In genomic region chr5:124091951-124092406, GRCm38 (mm10) we compare ENCODE assay signal across 15 mouse cellular contexts. TPM values are rescaled to one million over a fixed set of nuclear protein-coding genes. Genes with fewer than 3 reads are reported as not detected.
A peak's percentile ranks its signal among the peaks of the same experiment; 100 is the strongest.
DNase-seq lines count a peak whose midpoint lies in the region; ATAC-seq and TF ChIP-seq lines count a peak whose summit lies in the region.
"Had no signal": no experiment of that assay in that cellular context is flagged by ENCODE, and none has a peak within 500 bp of the region (broad histone marks: within the 10 kb centered on the region; RNA-seq: fewer than 3 reads in every experiment).

No protein-coding gene starts in this region.

- H3K9ac ChIP-seq in intestine, postnatal 0 days (ENCODE audit: low read depth, low read length), result no peak overlapping the region
- H3K9ac ChIP-seq: midbrain, embryonic 13.5 days; neural tube, embryonic 13.5 days had no signal

- peak overlapping the region; percentile 25; the same call in 1 of the 2 replicates for H3K4me2 ChIP-seq in intestine, postnatal 0 days (replicated peaks; ENCODE audit: low read depth)
- H3K4me2 ChIP-seq: midbrain, embryonic 13.5 days; neural tube, embryonic 13.5 days had no signal

- DNase-seq in gastrocnemius, adult 2 months, result no peak
- DNase-seq in gastrocnemius, adult 8-10 months (ENCODE audit: low spot score in 2 of 2), result no peak
- DNase-seq in R1 (ENCODE audit: low read depth, low spot score), result peak; percentile 67
- no peak for DNase-seq in urinary bladder, postnatal 4 days (ENCODE audit: low spot score in 2 of 2)
- DNase-seq: adrenal gland, postnatal 36 days; B cell, adult 2 months; kidney, adult 2 months; right cerebral cortex, adult 18-20 months; thymus, adult 18-20 months had no signal

- TF ChIP-seq POLR2A in small intestine, adult 2 months (IDR thresholded peaks at IDR 0.05; ENCODE audit: low read depth, low read length), result no peak

- H3K27ac ChIP-seq in gastrocnemius, adult 2 months, result peak overlapping the region; percentile 28; the same call in 1 of the 2 replicates
- peak overlapping the region; percentile 68 for H3K27ac ChIP-seq in intestine, postnatal 0 days (ENCODE audit: low read depth, low read length)
- peak overlapping the region; percentile 89 for H3K27ac ChIP-seq in small intestine, adult 2 months (ENCODE audit: insufficient read depth, low read depth, low read length)
- H3K27ac ChIP-seq: midbrain, embryonic 13.5 days; neural tube, embryonic 13.5 days had no signal

- no peaks in the 10 kb centered on the region for H3K27me3 ChIP-seq in intestine, postnatal 0 days (replicated peaks; ENCODE audit: control insufficient read depth, insufficient read depth, low read length)
- no peaks in the 10 kb centered on the region for H3K27me3 ChIP-seq in small intestine, adult 2 months (ENCODE audit: control insufficient read depth, insufficient read depth, low read length)

- peaks cover 6% of the 10 kb centered on the region; the same call in 1 of the 2 replicates for H3K4me1 ChIP-seq in intestine, postnatal 0 days (replicated peaks; ENCODE audit: control insufficient read depth, insufficient read depth, low read length)
- H3K4me1 ChIP-seq in small intestine, adult 2 months (ENCODE audit: control insufficient read depth, insufficient read depth, insufficient read length, low read length), result peaks cover 30% of the 10 kb centered on the region

- WGBS in intestine, postnatal 0 days, result 34% methylated on average over 9 of the region's 9 CpGs
- 26% methylated on average over 9 of the region's 9 CpGs for WGBS in small intestine, adult 2 months

- no peaks in the 10 kb centered on the region for H3K9me3 ChIP-seq in intestine, postnatal 0 days (ENCODE audit: control insufficient read depth)
- H3K9me3 ChIP-seq: midbrain, embryonic 13.5 days had no signal

- intact Hi-C loops in gastrocnemius, adult 2 months (cut with DNase I), result no loop called here

- no peak overlapping the region for H3K4me3 ChIP-seq in gastrocnemius, adult 2 months
- no peak overlapping the region for H3K4me3 ChIP-seq in intestine, postnatal 0 days (ENCODE audit: low read depth, low read length)
- H3K4me3 ChIP-seq in small intestine, adult 2 months (ENCODE audit: low read depth, low read length), result no peak overlapping the region
- H3K4me3 ChIP-seq: midbrain, embryonic 13.5 days; neural tube, embryonic 13.5 days had no signal

- no peak for TF ChIP-seq CTCF in gastrocnemius, adult 2 months (IDR thresholded peaks at IDR 0.05)
- no peak for TF ChIP-seq CTCF in intestine, postnatal 0 days (IDR thresholded peaks at IDR 0.05; ENCODE audit: low read depth)
- TF ChIP-seq CTCF in small intestine, adult 2 months (IDR thresholded peaks at IDR 0.05; ENCODE audit: extremely low read depth, insufficient read length, insufficient replicate concordance, low read depth, low read length), result no peak

- H3K36me3 ChIP-seq in intestine, postnatal 0 days (ENCODE audit: control insufficient read depth, insufficient read depth), result no peaks in the 10 kb centered on the region; the same call in 1 of the 2 replicates
- H3K36me3 ChIP-seq in small intestine, adult 2 months (ENCODE audit: control insufficient read depth, insufficient read depth, low read length), result peaks cover 4% of the 10 kb centered on the region
- H3K36me3 ChIP-seq: midbrain, embryonic 13.5 days; neural tube, embryonic 13.5 days had no signal

- ATAC-seq in intestine, postnatal 0 days, result peak; percentile 79
- ATAC-seq in granulocyte monocyte progenitor cell, adult 5-6 weeks (replicated peaks; ENCODE audit: poor library complexity, severe bottlenecking), result no peak
- no peak for ATAC-seq in inflammation-experienced regulatory T-cells, adult 6 months
- ATAC-seq: midbrain, embryonic 13.5 days had no signal

RNA-seq across cellular contexts. Expression of gene Abcb9, which starts 3.6 kb away (rescaled TPM):
- total RNA-seq in gastrocnemius, adult 2 months (2021), result 10 to 100 TPM in 1 of 2 experiments, 1 to 10 TPM in 1; 7.1 to 11.9 TPM
- 1 to 10 TPM; 7.2 to 9.5 (median 8.8) TPM for total RNA-seq in gastrocnemius, adult 8-10 months (2022)
- polyA plus RNA-seq in intestine, postnatal 0 days (2015; fragmentation: Nextera tagmentation; extraction: Ambion mirVana), result 4.0 and 4.6 TPM in 2 replicates
- 11.9 and 21.2 TPM in 2 replicates for polyA plus RNA-seq in small intestine, adult 2 months (2012; rRNA removed)
- total RNA-seq in granulocyte monocyte progenitor cell, adult 5-6 weeks (2014; fragmentation: Nextera tagmentation), result 0.71 and 0.96 TPM in 2 replicates
- total RNA-seq in granulocyte monocyte progenitor cell, adult 5-6 weeks (2017), result 0.73 and 2.7 TPM in 2 replicates
- 10 to 100 TPM; 13.2 to 23.3 (median 16.7) TPM for polyA plus RNA-seq in inflammation-experienced regulatory T-cells, adult 6 months (2017; shearing (Covaris generic))

RNA-seq across cellular contexts. Expression of gene Ogfod2, which starts 20.1 kb away (rescaled TPM):
- 10 to 100 TPM; 11.7 to 12.2 TPM for total RNA-seq in gastrocnemius, adult 2 months (2021)
- 10 to 100 TPM; 15.4 to 19.7 (median 17.3) TPM for total RNA-seq in gastrocnemius, adult 8-10 months (2022)
- 21.3 and 25.0 TPM in 2 replicates for polyA plus RNA-seq in intestine, postnatal 0 days (2015; fragmentation: Nextera tagmentation; extraction: Ambion mirVana)
- 44.0 and 48.7 TPM in 2 replicates for polyA plus RNA-seq in small intestine, adult 2 months (2012; rRNA removed)
- 8.9 and 12.1 TPM in 2 replicates for total RNA-seq in granulocyte monocyte progenitor cell, adult 5-6 weeks (2014; fragmentation: Nextera tagmentation)
- total RNA-seq in granulocyte monocyte progenitor cell, adult 5-6 weeks (2017), result 14.9 and 18.6 TPM in 2 replicates
- polyA plus RNA-seq in inflammation-experienced regulatory T-cells, adult 6 months (2017; shearing (Covaris generic)), result 10 to 100 TPM; 16.0 to 23.0 (median 22.9) TPM

RNA-seq across cellular contexts. Expression of gene Arl6ip4, which starts 23.9 kb away (rescaled TPM):
- 10 to 100 TPM; 38.3 to 41.2 TPM for total RNA-seq in gastrocnemius, adult 2 months (2021)
- 10 to 100 TPM; 36.7 to 46.8 (median 44.1) TPM for total RNA-seq in gastrocnemius, adult 8-10 months (2022)
- 75.5 and 76.9 TPM in 2 replicates for polyA plus RNA-seq in intestine, postnatal 0 days (2015; fragmentation: Nextera tagmentation; extraction: Ambion mirVana)
- 12.7 and 19.6 TPM in 2 replicates for polyA plus RNA-seq in small intestine, adult 2 months (2012; rRNA removed)
- total RNA-seq in granulocyte monocyte progenitor cell, adult 5-6 weeks (2014; fragmentation: Nextera tagmentation), result 65.3 and 89.4 TPM in 2 replicates
- 89.7 and 99.8 TPM in 2 replicates for total RNA-seq in granulocyte monocyte progenitor cell, adult 5-6 weeks (2017)
- polyA plus RNA-seq in inflammation-experienced regulatory T-cells, adult 6 months (2017; shearing (Covaris generic)), result 10 to 100 TPM; 55.1 to 59.0 (median 56.1) TPM

RNA-seq across cellular contexts. Expression of gene Vps37b, which starts 59.9 kb away (rescaled TPM):
- total RNA-seq in gastrocnemius, adult 2 months (2021), result 1 to 10 TPM; 4.1 to 6.2 TPM
- total RNA-seq in gastrocnemius, adult 8-10 months (2022), result 1 to 10 TPM; 4.6 to 6.2 (median 5.1) TPM
- 16.7 and 17.8 TPM in 2 replicates for polyA plus RNA-seq in intestine, postnatal 0 days (2015; fragmentation: Nextera tagmentation; extraction: Ambion mirVana)
- 35.9 and 55.6 TPM in 2 replicates for polyA plus RNA-seq in small intestine, adult 2 months (2012; rRNA removed)
- total RNA-seq in granulocyte monocyte progenitor cell, adult 5-6 weeks (2014; fragmentation: Nextera tagmentation), result 7.6 and 11.1 TPM in 2 replicates
- total RNA-seq in granulocyte monocyte progenitor cell, adult 5-6 weeks (2017), result 9.5 and 11.6 TPM in 2 replicates
- polyA plus RNA-seq in inflammation-experienced regulatory T-cells, adult 6 months (2017; shearing (Covaris generic)), result 10 to 100 TPM; 18.4 to 21.9 (median 18.7) TPM

Comparison
In these comparisons a context has a peak if more than half of its experiments do, and no peak if none do; other contexts are left out.
1. H3K27ac ChIP-seq: peak in every context shown above with its lines; median percentile 89 in small intestine, adult 2 months; 68 in intestine, postnatal 0 days; 28 in gastrocnemius, adult 2 months.